In genomic region chr8:53661436-53661835, GRCm38 (mm10) we compare ENCODE assay signal across 22 mouse cellular contexts.
"Had no signal": no experiment of that assay in that cellular context is flagged by ENCODE, and none has a peak within 500 bp of the region (broad histone marks: within the 10 kb centered on the region; RNA-seq: fewer than 3 reads in every experiment).

No protein-coding gene starts in this region.

- H3K9me3 ChIP-seq: kidney, embryonic 15.5 days; limb, embryonic 10.5 days; limb, embryonic 13.5 days; liver, embryonic 12.5 days; liver, embryonic 15.5 days; midbrain, embryonic 12.5 days; midbrain, embryonic 15.5 days; neural tube, embryonic 13.5 days; stomach, embryonic 15.5 days had no signal

- H3K9ac ChIP-seq: kidney, embryonic 15.5 days; limb, embryonic 13.5 days; liver, embryonic 12.5 days; liver, embryonic 15.5 days; midbrain, embryonic 12.5 days; midbrain, embryonic 15.5 days; neural tube, embryonic 13.5 days; stomach, embryonic 15.5 days had no signal

- H3K4me3 ChIP-seq: kidney, embryonic 15.5 days; limb, embryonic 10.5 days; limb, embryonic 13.5 days; liver, embryonic 12.5 days; liver, embryonic 15.5 days; midbrain, embryonic 12.5 days; midbrain, embryonic 15.5 days; myocyte; neural tube, embryonic 13.5 days; stomach, embryonic 15.5 days had no signal

- H3K4me2 ChIP-seq: kidney, embryonic 15.5 days; limb, embryonic 13.5 days; liver, embryonic 12.5 days; liver, embryonic 15.5 days; midbrain, embryonic 12.5 days; midbrain, embryonic 15.5 days; neural tube, embryonic 13.5 days; stomach, embryonic 15.5 days had no signal

- ATAC-seq: liver, embryonic 12.5 days; midbrain, embryonic 15.5 days had no signal

- H3K36me3 ChIP-seq: kidney, embryonic 15.5 days; limb, embryonic 10.5 days; limb, embryonic 13.5 days; liver, embryonic 12.5 days; liver, embryonic 15.5 days; midbrain, embryonic 12.5 days; midbrain, embryonic 15.5 days; neural tube, embryonic 13.5 days; stomach, embryonic 15.5 days had no signal

- H3K27ac ChIP-seq: kidney, embryonic 15.5 days; limb, embryonic 10.5 days; limb, embryonic 13.5 days; liver, embryonic 12.5 days; liver, embryonic 15.5 days; midbrain, embryonic 12.5 days; midbrain, embryonic 15.5 days; stomach, embryonic 15.5 days had no signal

- H3K4me1 ChIP-seq: kidney, embryonic 15.5 days; limb, embryonic 10.5 days; limb, embryonic 13.5 days; liver, embryonic 12.5 days; liver, embryonic 15.5 days; midbrain, embryonic 12.5 days; midbrain, embryonic 15.5 days; stomach, embryonic 15.5 days had no signal

- DNase-seq: kidney, adult 8-10 months; kidney, postnatal 10 days; kidney, postnatal 36 days; layer of hippocampus, postnatal 36 days; liver; lung, adult 2 months; lung, postnatal 14 days; lung, postnatal 4 days; right cerebral cortex, adult 18-20 months; right cerebral cortex, postnatal 14 days; right cerebral cortex, postnatal 4 days; thymus, postnatal 25 days had no signal

- H3K27me3 ChIP-seq: kidney, embryonic 15.5 days; limb, embryonic 13.5 days; liver, embryonic 12.5 days; liver, embryonic 15.5 days; midbrain, embryonic 12.5 days; midbrain, embryonic 15.5 days; neural tube, embryonic 13.5 days; stomach, embryonic 15.5 days had no signal
